Mouse (Mus musculus) left cerebral cortex, postnatal 36 days (tissue): ENCODE data around the gene Washc3. TPM values are rescaled to one million over a fixed set of nuclear protein-coding genes. Genes with fewer than 3 reads are reported as not detected.

Source experiments
- DNase-seq, 2 experiments: peaks; one replicate each; pipeline ENCODE4 v3.0.0; 2021 to 2022; ENCODE audit warnings: low spot score in 2 of 2, mixed read lengths in 1 of 2
- intact Hi-C: fragments of 180-260 bp; cut with DNase I; formaldehyde crosslinking; loops from one replicate; pipeline ENCODE4 v1.15.1; 2025
- total RNA-seq, 2 experiments: library from RNA; stranded (reverse); gene quantifications; 2 replicates each; pipeline ENCODE4 v1.2.3; 2021

Gene Washc3
- 10 to 100 TPM; 24.7 to 27.8 TPM for total RNA-seq

DNA sequence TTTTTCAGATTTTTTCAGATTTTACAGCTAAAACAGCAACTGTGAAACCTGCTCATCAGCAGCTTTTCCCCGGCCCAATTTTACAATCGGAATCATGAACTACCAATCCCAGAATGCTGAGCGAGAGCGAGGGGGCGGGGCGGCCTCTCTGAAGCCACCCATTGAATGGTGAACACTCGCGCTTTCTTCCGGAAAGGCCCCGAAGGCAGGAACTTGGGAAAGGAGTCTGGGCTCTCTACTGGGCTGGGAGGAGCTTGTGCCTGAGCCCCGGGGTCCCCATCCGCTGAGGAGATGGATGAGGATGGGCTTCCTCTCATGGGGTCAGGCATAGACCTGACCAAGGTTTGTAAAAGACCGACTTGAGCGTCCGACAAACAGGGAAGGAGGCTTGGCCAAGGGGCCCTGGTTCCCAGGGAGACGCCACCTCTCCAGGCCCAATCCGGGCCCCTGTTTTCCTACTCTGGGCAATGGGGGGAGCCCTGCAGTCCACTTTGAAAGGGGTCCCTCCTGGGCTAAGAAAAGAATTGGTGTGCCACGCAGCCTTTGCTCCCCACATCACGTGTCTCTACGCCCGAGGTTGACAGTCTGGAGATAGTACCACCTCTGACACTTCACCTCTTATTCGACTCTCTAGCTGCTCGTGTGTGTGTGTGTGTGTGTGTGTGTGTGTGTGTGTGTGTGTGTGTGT, at the start of gene Washc3:
Washc3 (plus strand) TSS at position 143 of the 688 bp plus-strand sequence.
- intact Hi-C loops, result no loop called here

DNA sequence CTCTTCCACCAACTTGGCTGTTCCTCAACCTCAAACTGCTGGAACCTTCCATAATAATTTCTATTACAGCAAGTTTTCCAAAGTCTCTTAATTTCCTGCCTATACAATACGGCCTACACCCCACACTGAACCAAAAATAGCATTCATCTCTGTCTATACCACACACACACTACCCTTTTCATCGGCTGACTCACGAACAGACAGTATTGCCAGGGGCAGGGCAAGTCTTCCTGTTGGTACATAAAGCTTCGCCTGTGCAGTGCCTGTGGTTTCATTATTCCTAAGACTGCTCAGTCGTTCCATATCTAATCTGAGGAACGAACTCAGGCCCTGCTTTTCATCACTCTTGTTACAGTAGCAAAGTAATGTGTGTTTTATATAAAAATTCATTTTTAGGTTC, 49.2 kb upstream of the Washc3 start:
- DNase-seq, result no peak

More for the DNA sequence above, at the start of gene Washc3:
- DNase-seq, result peak; percentile 92

DNA sequence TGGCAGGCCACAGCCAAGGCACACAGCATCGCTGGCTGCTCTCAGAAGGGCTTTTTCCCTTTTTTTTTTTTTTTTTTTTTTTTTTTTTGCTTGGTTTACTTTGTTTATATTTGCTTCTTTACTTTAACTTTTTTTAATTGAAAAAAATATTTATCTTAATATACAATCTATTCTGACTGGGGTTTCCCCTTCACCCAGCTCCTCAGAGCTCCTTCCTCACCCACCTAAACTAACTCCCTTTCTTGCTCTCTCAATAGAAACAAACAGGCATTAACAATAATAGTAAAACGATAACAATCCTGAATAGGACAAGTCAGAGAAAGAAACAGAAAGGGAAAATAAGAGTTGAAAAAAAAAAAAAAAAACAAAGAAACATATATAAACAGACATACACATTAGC, 38.8 kb upstream of the Washc3 start:
- no peak for DNase-seq
- intact Hi-C loops, result no loop called here

More for the DNA sequence above, 49.2 kb upstream of the Washc3 start:
- intact Hi-C loops, result no loop called here

DNA sequence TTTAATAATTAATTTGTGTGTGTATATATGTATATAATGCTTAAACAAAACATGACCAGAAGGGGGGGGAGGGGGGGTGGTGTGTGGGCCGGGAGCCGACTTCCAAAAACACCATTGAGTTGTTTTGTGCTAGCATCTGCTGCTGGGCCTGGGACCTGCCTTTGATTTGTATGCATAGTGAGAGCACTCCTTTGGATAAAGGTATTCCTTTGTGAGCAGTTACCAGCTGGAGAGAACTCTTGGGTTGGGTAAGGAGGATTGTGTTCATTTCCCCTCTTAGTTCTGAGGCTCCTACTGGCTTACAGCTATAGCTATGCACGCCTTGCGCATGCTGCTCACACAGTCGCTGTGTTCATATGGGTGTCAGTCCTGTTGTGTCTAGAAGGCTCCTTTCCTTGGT, 38.2 kb upstream of the Washc3 start:
- DNase-seq, result no peak
- intact Hi-C loops, result no loop called here

DNA sequence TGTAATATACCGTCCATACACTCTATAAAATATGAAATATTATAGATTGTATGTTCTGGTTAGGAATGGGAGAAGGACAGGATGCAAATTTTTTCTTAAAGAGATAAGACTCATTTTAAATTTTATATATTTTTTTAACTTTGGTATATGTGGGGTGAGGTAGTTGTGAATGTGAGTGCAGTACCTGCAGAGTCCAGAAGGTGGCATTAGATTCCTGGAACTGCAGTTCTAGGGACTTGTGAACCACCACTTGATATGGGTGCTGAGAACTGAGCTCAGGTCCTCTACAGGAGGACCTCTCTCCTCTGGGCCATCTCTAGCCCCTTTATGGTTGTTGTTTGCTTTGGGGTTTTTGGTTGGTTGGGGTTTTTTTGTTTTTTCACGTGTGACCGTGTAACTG, 34.7 kb upstream of the Washc3 start:
- DNase-seq, result no peak
- intact Hi-C loops, result no loop called here

DNA sequence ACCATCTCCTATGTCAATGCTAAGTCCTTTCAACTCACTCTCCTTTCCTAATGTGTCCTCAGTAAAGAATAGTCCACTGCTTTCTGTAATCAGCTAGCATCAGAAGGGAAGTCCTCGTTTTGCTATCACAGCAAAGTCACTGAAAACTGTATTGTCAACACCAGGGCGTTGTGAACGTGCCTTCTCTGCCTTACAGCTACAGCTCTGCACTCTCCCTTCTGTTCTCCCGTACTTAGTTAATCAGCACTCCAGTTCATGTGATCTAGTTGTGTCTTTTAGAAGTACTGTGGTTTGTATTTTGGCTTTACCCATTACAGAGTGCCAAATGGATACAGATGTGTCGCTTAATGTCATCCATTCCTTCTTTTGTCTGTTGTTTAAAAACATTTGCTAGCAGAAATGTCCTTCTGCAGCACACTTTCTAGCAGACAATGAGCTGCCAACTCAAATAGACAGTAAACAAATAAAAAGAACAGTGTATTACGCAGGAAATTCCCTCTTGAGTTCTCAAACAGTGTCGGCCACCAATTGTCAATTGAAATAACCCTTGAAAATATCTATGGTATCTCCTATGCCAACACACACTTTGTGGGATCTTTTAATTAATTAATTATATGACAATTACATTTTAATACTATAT, 33.3 kb upstream of the Washc3 start:
- intact Hi-C loops, result no loop called here
- no peak for DNase-seq

DNA sequence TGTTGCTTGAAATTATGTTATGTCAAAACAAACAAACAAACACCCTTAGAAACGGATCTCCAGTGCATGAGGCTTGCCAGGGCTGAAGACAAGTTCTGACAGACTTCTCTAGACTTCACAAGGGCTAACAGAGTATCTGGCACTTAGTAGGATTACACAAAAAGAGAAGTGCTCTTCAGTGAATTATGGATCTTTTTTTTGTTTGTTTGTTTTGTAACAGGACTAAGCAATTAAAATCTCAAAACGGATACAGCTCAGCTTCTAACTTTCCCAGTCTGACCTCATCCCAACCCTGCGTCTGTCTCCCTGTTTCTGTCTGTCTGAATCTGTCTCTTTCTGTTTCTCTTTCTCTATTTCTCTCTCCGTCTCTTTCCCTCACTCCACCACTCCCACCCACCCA, 352 bp upstream of the Washc3 start:
- DNase-seq, result no peak
- intact Hi-C loops, result no loop called here

DNA sequence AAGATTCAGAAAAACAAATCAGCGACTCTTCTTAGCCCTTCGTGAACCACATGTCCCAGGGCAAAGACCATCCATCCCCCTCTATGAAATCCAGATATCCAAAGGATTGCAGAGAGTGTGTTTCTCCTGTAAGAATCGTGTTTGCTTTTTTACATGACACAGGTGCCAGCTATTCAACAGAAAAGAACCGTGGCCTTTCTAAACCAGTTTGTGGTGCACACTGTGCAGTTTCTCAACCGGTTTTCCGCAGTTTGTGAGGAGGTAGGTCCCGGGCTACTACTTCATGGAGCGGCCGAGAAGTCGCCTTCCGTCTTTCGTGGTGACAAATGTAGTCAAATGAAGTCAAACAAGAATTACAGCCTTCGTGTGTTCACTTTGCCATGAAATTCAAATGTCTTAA, 757 bp downstream of the Washc3 start:
- intact Hi-C loops, result no loop called here
- peak in 1 of 2 experiments; percentile 6 for DNase-seq

DNA sequence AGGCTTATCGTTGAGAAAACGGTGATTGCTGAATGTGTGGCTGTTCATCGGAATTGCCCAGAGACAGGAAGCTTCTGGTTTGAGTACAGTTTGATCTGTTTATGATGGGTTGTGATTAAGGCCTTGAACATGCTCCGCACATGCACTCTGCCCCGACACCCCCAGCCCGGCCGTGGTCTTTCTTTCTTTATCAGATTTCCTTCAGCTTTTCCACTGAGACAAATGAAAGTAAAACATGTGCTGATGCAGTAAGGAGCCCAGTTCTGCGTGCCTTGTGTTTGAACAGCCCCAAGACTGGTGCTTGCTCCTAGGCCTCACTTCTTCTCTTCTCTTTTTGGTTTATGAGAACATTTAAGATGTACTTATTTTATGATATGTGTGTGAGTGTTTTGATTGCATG, 1.7 kb downstream of the Washc3 start:
- no peak for DNase-seq
- intact Hi-C loops, result no loop called here

DNA sequence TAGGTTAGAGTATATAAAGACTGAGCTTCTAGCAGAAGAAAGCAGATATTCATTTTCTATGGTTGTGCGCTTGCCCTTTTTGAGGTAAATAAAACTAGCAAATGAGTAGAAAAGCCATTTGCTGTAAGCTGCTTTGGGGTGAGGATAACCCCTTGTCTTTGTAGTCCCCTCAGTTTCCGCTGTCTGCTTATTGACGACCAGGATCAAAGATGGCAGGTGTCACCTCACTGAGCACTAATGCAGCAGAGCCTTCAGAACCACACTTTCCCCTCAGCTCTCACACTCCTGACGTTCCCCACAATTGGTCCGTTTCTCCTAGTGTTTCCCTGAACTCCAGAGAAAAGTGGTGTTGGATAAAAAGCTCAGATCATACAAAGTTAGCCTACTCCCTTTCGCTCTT, 2.3 kb downstream of the Washc3 start:
- no peak for DNase-seq
- intact Hi-C loops, result no loop called here

DNA sequence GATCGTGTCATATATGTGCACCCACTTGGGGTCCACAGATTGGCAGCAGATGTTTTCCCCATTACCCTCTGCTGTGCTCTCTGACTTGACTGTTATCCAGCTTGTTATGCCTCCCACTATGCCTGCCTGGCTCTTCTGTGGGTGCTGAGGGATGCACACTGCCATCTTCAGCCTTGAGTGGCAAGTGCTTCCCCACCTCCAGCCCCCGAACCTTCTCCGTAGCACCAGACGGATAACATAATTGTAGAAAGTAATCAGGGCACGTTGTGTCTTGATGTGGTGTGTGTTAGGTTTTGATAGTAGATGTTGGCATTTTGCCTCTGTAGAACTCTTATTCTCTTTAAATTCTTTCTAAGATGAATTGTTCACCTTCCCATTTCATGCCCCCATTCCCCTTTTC, 11.8 kb downstream of the Washc3 start:
- intact Hi-C loops, result no loop called here
- DNase-seq, result no peak

DNA sequence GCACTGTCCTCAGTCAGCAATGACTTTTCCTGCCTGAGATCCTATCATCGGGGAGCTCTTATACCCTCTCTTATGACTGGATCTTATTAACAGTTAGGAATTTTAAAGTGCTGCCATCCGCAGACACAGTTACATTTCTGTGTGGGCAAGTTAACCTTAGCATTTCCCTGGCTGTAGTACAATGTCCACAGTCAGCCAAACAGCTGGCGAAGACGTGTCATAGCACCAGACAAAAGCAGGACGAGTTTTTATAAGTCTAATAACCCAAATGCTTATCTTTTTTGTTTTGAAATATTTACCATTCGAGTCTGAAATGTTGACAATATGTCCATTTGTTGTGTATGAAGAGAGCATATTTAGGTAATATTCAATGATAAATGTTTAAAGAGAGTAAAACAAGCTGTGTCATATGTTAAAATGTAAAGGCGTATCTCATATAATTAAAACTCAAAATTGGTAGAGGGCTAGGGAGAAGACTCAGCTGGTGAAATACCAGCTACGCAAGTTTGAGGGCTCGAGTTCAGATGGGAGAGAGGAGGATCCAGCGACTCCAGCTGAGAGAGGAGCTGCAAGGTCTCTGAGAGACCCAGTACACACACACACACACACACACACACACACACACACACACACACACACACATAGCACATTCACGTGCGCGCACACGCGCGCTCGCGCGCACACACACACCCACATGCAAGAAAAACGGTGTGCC, 14.1 kb downstream of the Washc3 start:
- no peak for DNase-seq
- intact Hi-C loops, result no loop called here

DNA sequence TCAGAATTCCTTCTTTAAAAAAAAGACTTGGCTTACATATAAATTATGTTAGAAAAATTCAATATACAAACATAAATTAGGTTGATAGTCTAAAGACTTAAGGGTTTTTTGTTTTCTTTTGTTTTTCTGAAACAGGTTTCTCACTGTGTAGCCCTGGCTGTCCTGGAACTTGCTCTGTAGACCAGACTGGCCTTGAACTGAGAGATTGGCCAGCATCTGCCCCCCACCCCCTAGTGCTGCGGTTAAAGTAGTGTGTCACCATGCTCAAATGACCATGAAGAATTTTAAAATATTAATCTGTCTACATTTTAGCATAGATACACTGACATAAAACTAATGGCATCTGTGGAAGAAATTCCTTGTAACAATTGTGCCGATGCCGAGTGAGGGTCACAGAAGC, 17.3 kb downstream of the Washc3 start:
- no peak for DNase-seq
- intact Hi-C loops, result no loop called here

DNA sequence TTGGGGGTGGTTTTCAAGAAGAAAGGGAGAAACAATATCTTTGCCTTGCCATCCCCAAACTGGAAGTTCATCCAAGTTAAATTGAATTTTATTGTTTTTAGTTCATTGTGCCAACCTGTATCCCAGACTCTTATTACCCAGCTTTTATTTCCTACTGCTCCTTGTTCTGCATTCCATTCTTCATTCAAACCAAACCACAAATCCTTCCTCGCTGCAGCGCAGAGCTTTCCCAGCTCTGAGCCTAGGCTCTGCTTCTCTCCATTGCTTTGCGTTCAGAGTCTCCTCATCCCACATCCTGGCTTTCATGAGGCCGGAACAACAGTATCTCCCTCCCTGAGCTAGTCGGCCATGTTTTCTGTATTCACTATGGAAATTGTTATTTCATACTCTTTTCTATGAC, 20.8 kb downstream of the Washc3 start:
- no peak for DNase-seq
- intact Hi-C loops, result no loop called here

DNA sequence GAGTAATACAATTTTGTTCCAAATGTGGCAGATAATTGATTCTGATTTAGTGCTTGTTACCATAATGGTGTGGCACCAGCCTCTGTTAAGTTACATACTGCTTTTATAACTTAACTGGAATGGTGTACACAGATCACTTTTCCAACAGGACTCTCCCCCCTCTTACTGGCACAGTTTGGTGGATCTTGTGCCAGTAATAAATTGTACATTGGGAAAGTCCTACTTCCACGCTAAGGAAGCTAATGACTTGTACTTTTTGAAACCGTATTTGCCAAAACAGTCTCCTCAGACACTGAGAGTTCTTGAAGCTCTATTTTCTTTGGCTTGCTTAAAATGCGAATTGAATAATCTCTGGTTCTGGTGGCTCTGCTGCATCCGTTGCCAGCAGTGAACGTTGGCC, 24.5 kb downstream of the Washc3 start:
- no peak for DNase-seq
- intact Hi-C loops, result no loop called here

DNA sequence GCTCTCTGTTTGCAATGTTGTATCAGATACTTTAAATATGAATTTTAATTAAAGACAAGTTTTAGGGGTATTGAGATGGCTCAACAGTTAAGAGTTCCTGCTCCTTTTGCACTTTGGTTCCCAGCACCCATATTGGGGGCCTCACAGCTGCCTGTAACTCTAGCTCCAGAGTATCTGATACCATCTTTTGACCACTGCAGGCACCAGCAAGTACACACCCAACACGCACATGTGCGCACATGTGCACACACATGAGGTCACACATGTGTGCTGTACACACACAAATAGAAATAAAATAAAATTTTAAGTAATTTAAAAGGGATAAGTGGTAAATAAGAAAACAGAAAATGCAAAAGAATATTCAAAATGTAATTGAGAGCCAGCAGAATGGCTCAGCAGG, 27.1 kb downstream of the Washc3 start:
- DNase-seq, result no peak
- intact Hi-C loops, result no loop called here

DNA sequence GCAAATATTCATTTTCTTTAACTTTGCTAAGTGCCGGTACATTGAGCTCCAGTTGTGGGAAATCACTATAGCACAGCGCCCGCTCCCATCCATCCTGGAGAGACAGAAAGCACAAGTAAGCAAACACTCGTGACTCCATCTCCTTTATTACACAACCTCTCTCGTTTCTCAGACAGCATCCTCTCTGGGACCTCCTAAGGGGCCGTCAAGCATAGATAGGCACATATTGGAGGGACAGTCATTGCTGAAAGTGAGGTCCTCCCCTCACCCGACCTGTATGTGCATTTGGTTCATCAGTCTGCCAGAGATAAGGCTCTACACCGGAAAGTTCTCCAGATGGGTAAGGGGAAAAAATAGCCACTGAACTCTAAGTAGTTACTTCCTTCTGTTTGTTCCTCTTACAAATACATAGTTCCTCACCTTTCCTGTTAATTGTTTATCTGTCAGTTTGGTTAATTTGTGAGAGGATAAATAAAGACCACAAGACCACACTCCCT, 27.7 kb downstream of the Washc3 start:
- intact Hi-C loops, result no loop called here
- DNase-seq, result no peak

DNA sequence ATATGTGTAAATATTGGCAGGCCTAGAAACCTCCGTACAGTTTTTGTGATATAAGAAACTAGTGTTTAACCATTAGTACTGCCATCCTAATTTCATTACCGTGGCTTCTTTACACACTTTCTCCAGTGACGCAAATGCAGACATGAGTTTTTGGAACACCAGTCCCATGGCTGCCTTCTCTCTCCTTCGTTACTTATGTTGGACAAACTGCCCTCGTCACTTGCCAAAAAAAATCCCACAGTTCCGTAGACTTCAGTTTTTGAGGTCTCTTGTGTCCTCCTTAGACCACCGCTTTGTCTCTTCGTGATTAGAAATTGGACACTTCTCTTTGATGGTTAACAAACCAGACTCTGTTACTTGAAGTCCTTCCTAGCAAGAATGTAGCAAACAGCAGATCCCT, 30.8 kb downstream of the Washc3 start:
- intact Hi-C loops, result no loop called here
- no peak for DNase-seq

DNA sequence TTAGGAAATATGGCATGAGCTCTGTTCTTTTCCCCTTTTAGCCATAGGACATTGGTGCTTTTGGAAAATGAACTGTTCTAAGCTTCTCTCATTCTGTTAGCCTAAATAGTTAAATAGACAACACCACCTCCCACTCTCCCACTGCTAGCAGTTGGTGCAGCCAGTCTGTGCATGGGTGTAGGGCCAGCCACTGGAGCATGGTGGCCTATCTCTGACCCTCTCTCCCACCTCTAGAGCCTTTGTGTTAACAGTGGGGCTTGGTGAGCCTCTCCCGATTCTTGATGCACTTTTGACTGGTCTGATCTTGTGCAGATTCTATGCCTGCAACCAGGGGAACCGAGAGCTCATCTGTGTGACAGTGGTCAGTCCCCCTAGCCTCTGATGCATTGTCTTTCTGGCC, 31.9 kb downstream of the Washc3 start:
- intact Hi-C loops, result no loop called here
- no peak for DNase-seq

DNA sequence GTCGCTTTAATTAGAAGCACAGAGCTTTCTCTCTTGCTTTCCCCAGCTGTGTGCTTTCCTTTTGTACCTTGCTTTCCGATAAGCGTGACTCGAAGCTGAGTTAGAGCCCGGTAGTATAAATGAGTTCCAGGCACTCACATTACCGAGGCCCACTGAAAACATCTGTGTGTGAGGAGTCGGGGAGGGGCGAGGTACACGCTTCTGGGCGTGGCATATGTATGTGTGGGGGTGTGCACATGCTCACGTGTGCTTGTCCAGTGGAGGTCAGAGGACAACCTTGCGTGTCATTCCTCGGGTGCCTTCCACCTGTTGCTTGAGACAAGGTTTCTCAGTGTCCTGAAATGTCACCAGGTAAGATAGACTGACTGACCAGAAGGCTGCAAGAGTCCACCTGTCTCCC, 43.8 kb downstream of the Washc3 start:
- no peak for DNase-seq
- intact Hi-C loops, result no loop called here

DNA sequence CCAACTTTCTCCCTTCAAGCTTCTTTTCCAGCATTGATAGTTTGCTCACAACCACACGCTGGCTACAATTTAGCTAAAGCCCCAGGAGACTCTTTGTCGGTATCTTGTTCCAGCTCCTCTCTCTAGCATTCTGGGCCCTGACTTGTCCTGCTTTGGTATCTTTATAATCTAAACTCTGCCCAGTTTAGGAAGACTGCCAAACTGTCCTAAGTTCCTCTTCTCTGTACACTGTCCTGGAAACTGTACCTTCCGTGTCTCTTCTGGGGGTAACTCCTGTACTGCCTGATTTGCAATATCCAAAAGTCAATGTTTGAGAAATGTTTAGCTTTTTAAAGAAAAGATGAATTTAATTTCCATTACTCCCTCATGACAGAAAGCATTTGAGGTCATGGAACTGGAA, 49.4 kb downstream of the Washc3 start:
- DNase-seq, result no peak
- intact Hi-C loops, result no loop called here
